Mouse (Mus musculus) CH12.LX (cell line): ENCODE measurements around the gene Stx4a. TPM values are rescaled to one million over a fixed set of nuclear protein-coding genes. Genes with fewer than 3 reads are reported as not detected.

Experiments
- DNase-seq: peaks from one replicate; pipeline ENCODE4 v3.0.0-alpha.2; 2013; ENCODE audit errors: extremely low read depth
- H3K27ac ChIP-seq: 2 replicates; pipeline ENCODE4 v1.5.1; 2012; ENCODE audit warnings: low read depth, mild to moderate bottlenecking, control low read depth, moderate library complexity; ENCODE audit not compliant: insufficient read depth
- H3K27me3 ChIP-seq: replicated peaks from 2 replicates; pipeline ENCODE3; 2012; ENCODE audit warnings: inconsistent platforms
- H3K36me3 ChIP-seq, 2 experiments: replicated peaks in 1 of 2; 2 replicates each; pipeline versions ENCODE3 to v1.6.1; 2012; ENCODE audit warnings: inconsistent platforms in 1 of 2, low read length in 1 of 2, mild to moderate bottlenecking in 1 of 2, mixed read lengths in 1 of 2, moderate library complexity in 1 of 2; ENCODE audit not compliant: control insufficient read depth in 1 of 2, insufficient read depth in 1 of 2
- H3K4me1 ChIP-seq, 2 experiments: 2 replicates each; pipeline ENCODE4 v1.6.1; 2012; ENCODE audit warnings: inconsistent platforms in 1 of 2, moderate library complexity in 1 of 2; ENCODE audit not compliant: insufficient read depth in 2 of 2, control insufficient read depth in 1 of 2
- H3K4me2 ChIP-seq: 2 replicates; pipeline ENCODE4 v1.6.1; 2012; ENCODE audit warnings: low read depth, mild to moderate bottlenecking, control low read depth; ENCODE audit not compliant: poor library complexity, insufficient read depth, severe bottlenecking
- H3K4me3 ChIP-seq, 3 experiments: fragments of 150-350 bp in 1 of 3; sonication (generic) in 1 of 3; replicated peaks in 1 of 3; 2 replicates each; pipeline versions ENCODE3 to v1.5.1; 2011 to 2012; ENCODE audit warnings: low read depth in 2 of 3, low read length in 2 of 3, mild to moderate bottlenecking in 2 of 3, moderate library complexity in 2 of 3, control low read depth in 1 of 3, improper control_type of control experiment in 1 of 3, inconsistent platforms in 1 of 3, mixed read lengths in 1 of 3; ENCODE audit not compliant: poor library complexity in 1 of 3
- H3K79me2 ChIP-seq: replicated peaks from 2 replicates; pipeline ENCODE4 v1.6.1; 2012; ENCODE audit warnings: mild to moderate bottlenecking, moderate library complexity; ENCODE audit not compliant: control insufficient read depth, poor library complexity, insufficient read depth, severe bottlenecking; ENCODE audit errors: extremely low read depth
- H3K9ac ChIP-seq: 2 replicates; pipeline ENCODE4 v1.6.1; 2012; ENCODE audit warnings: low read depth, mild to moderate bottlenecking, control low read depth, moderate library complexity; ENCODE audit not compliant: insufficient read depth
- H3K9me3 ChIP-seq: replicated peaks from 2 replicates; pipeline ENCODE3; 2012; ENCODE audit warnings: low read length, inconsistent platforms, mixed read lengths
- CHD2 ChIP-seq: IDR thresholded peaks from 2 replicates; pipeline ENCODE4 v1.6.1; 2011; ENCODE audit warnings: low read length, improper control_type of control experiment
- ELF1 ChIP-seq: IDR thresholded peaks from 2 replicates; pipeline ENCODE4 v1.6.1; 2014; ENCODE audit warnings: low read depth, mild to moderate bottlenecking, inconsistent platforms, low read length, improper control_type of control experiment
- EP300 ChIP-seq: IDR thresholded peaks from 2 replicates; pipeline ENCODE4 v1.6.1; 2011; ENCODE audit warnings: low read length, improper control_type of control experiment
- ETS1 ChIP-seq: conservative IDR thresholded peaks from 2 replicates; pipeline ENCODE4 v1.6.1; 2012; ENCODE audit warnings: low read depth, mild to moderate bottlenecking, inconsistent platforms, low read length, improper control_type of control experiment, moderate library complexity
- HCFC1 ChIP-seq: IDR thresholded peaks from 2 replicates; pipeline ENCODE4 v1.6.1; 2012; ENCODE audit warnings: low read depth, mild to moderate bottlenecking, inconsistent platforms, low read length, improper control_type of control experiment
- JUN ChIP-seq: IDR thresholded peaks from 2 replicates; pipeline ENCODE4 v1.6.1; 2011; ENCODE audit warnings: low read depth, mild to moderate bottlenecking, low read length, improper control_type of control experiment, moderate library complexity; ENCODE audit not compliant: insufficient read depth
- JUND ChIP-seq: conservative IDR thresholded peaks from 2 replicates; pipeline ENCODE4 v1.6.1; 2011; ENCODE audit warnings: low read depth, low read length, improper control_type of control experiment
- KAT2A ChIP-seq: IDR thresholded peaks from 2 replicates; pipeline ENCODE4 v1.6.1; 2012; ENCODE audit warnings: low read length, improper control_type of control experiment, inconsistent platforms; ENCODE audit not compliant: insufficient replicate concordance
- MAZ ChIP-seq: IDR thresholded peaks from 2 replicates; pipeline ENCODE4 v1.6.1; 2012; ENCODE audit warnings: low read depth, mild to moderate bottlenecking, inconsistent platforms, low read length, improper control_type of control experiment, moderate library complexity
- MEF2A ChIP-seq: IDR thresholded peaks from 2 replicates; pipeline ENCODE4 v1.6.1; 2014; ENCODE audit warnings: low read depth, mild to moderate bottlenecking, inconsistent platforms, low read length, improper control_type of control experiment, borderline replicate concordance
- MXI1 ChIP-seq: IDR thresholded peaks from 2 replicates; pipeline ENCODE4 v1.6.1; 2011; ENCODE audit warnings: mild to moderate bottlenecking, low read depth, low read length, improper control_type of control experiment
- PAX5 ChIP-seq: IDR thresholded peaks from 2 replicates; pipeline ENCODE4 v1.6.1; 2012; ENCODE audit warnings: low read length, inconsistent platforms, mixed read lengths
- POLR2A ChIP-seq: IDR thresholded peaks from 2 replicates; pipeline ENCODE4 v1.6.1; 2011; ENCODE audit warnings: low read depth, mild to moderate bottlenecking, improper control_type of control experiment, low read length
- RCOR1 ChIP-seq: conservative IDR thresholded peaks from 2 replicates; pipeline ENCODE4 v1.6.1; 2012; ENCODE audit warnings: low read depth, mild to moderate bottlenecking, inconsistent platforms, low read length, improper control_type of control experiment
- SIN3A ChIP-seq: IDR thresholded peaks from 2 replicates; pipeline ENCODE4 v1.6.1; 2012; ENCODE audit warnings: low read length, improper control_type of control experiment, inconsistent platforms
- TBP ChIP-seq: conservative IDR thresholded peaks from 2 replicates; pipeline ENCODE4 v1.6.1; 2011; ENCODE audit warnings: low read depth, low read length, improper control_type of control experiment
- TCF12 ChIP-seq: IDR thresholded peaks from 2 replicates; pipeline ENCODE4 v1.6.1; 2014; ENCODE audit warnings: low read depth, mild to moderate bottlenecking, inconsistent platforms, low read length, improper control_type of control experiment
- UBTF ChIP-seq: IDR thresholded peaks from 2 replicates; pipeline ENCODE4 v1.6.1; 2012; ENCODE audit warnings: low read depth, mild to moderate bottlenecking, inconsistent platforms, low read length, improper control_type of control experiment, moderate library complexity
- USF2 ChIP-seq: conservative IDR thresholded peaks from 2 replicates; pipeline ENCODE4 v1.6.1; 2011; ENCODE audit warnings: low read depth, low read length, improper control_type of control experiment
- dilution Hi-C: fragments of 300-500 bp; cut with MboI; formaldehyde crosslinking; loops from 2 replicates; pipeline ENCODE4 v1.14.3; 2020; ENCODE audit warnings: low sequenced_read_pairs; ENCODE audit not compliant: extremely low pct_unique_long_range_greater_than_20kb, extremely low pct_ligation_motif_present
- in situ Hi-C: fragments of 300-500 bp; cut with MboI; formaldehyde crosslinking; loops from 3 replicates; pipeline ENCODE4 v1.14.3; 2019; ENCODE audit warnings: low sequenced_read_pairs, low pct_ligation_motif_present, low pct_unique_long_range_greater_than_20kb, mixed read lengths
- polyA plus RNA-seq: library from polyadenylated mRNA; unstranded; fragments of >175 nt; gene quantifications from 2 replicates; pipeline ENCODE4 v1.2.1, GENCODE M21; 2012; ENCODE audit warnings: low read depth; ENCODE audit not compliant: insufficient read length
- total RNA-seq, 2 experiments: library from RNA; depleted of rRNA; stranded (reverse); fragments of 300-350 nt in 1 of 2; fragments of >200 nt in 1 of 2; gene quantifications; 2 replicates each; pipeline ENCODE4 v1.2.3; 2012 to 2014

Stx4a gene
- total and polyA plus RNA-seq, 3 experiments = 16.5 to 50.5 (median 25.4) TPM

- TF ChIP-seq ELF1 (peak; percentile 62), UBTF (no peak), TCF12 (no peak), USF2 (no peak), JUND (no peak), SIN3A (no peak)
These were observed 23.6 kb upstream of the Stx4a start, which contains the start of gene Hsd3b7 (continued) for GRCm38 (mm10) chr7:127800435-127801009.

- Histone ChIP-seq H3K9me3 (no peaks in the 10 kb centered on the region), H3K4me1 (peaks cover 0 to 20% of the 10 kb centered on the region in 2 experiments; a peak in 2 of 4 replicates), H3K9ac (no peak overlapping the region), H3K79me2 (no peaks in the 10 kb centered on the region), H3K4me2 (no peak overlapping the region), H3K27ac (no peak overlapping the region), H3K4me3 (peak overlapping the region in 1 of 3 experiments; percentile 47), H3K27me3 (no peaks in the 10 kb centered on the region)
- no peak for DNase-seq
- dilution Hi-C loops (no loop called here), in situ Hi-C loops (no loop called here)
- TF ChIP-seq RCOR1 = no peak
- TF ChIP-seq MEF2A = no peak
- no peak for TF ChIP-seq JUND
- no peak for TF ChIP-seq PAX5
- no peak for TF ChIP-seq JUN
- TF ChIP-seq HCFC1 = no peak
- no peak for TF ChIP-seq CHD2
- TF ChIP-seq MXI1 = no peak
- TF ChIP-seq TBP = no peak
- no peak for TF ChIP-seq KAT2A
- no peak for TF ChIP-seq EP300
- no peak for TF ChIP-seq POLR2A
- TF ChIP-seq MAZ = no peak
- TF ChIP-seq USF2 = no peak
- no peak for TF ChIP-seq ETS1
- TF ChIP-seq, all 38 proteins: peak for 0
- H3K36me3 ChIP-seq = peaks cover 53 to 82% of the 10 kb centered on the region in 2 experiments
These were observed 23.0 kb upstream of the Stx4a start for GRCm38 (mm10) chr7:127801010-127801621.
